Mouse (Mus musculus) cerebellum, adult 2 months (tissue): ENCODE data around the gene Gbe1.

Experiments used
- CTCF ChIP-seq: fragments of 200-500 bp; IDR thresholded peaks from 2 replicates; pipeline ENCODE4 v1.5.1; 2011; ENCODE audit warnings: low read depth, mild to moderate bottlenecking, control low read depth, low read length, moderate library complexity, borderline replicate concordance; ENCODE audit not compliant: insufficient read depth
- POLR2A ChIP-seq: fragments of 200-500 bp; IDR thresholded peaks from 2 replicates; pipeline ENCODE4 v1.6.1; 2011; ENCODE audit warnings: low read length, control low read depth, borderline replicate concordance; ENCODE audit not compliant: insufficient read depth

GRCm38 (mm10) chr16:70320612-70321280 is 7.0 kb downstream of the Gbe1 start:
- no peak for TF ChIP-seq POLR2A
- TF ChIP-seq CTCF, result no peak
